Mouse (Mus musculus) heart, embryonic 15.5 days (tissue): Measurements from ENCODE around the gene Kcnj2. TPM values are rescaled to one million over a fixed set of nuclear protein-coding genes. Genes with fewer than 3 reads are reported as not detected.

ENCODE experiments used
- ATAC-seq: fragments of 200-750 bp; cut with Nextera tagmentation; replicated peaks from 2 replicates; pipeline ENCODE4 v1.8.0; 2017; ENCODE audit warnings: low read depth, moderate TSS enrichment; ENCODE audit not compliant: insufficient number of reproducible peaks, insufficient read depth, low FRiP score
- H3K27ac ChIP-seq: fragments of 300-500 bp; sonication (generic); 2 replicates; pipeline ENCODE4 v1.5.1; 2015; ENCODE audit warnings: mild to moderate bottlenecking, inconsistent platforms
- H3K27me3 ChIP-seq: fragments of 300-500 bp; sonication (generic); 2 replicates; pipeline ENCODE4 v1.6.1; 2015; ENCODE audit warnings: inconsistent platforms
- H3K36me3 ChIP-seq: fragments of 300-500 bp; sonication (generic); 2 replicates; pipeline ENCODE4 v1.6.1; 2015; ENCODE audit warnings: mild to moderate bottlenecking, inconsistent platforms
- H3K4me1 ChIP-seq: fragments of 300-500 bp; sonication (generic); replicated peaks from 2 replicates; pipeline ENCODE4 v1.6.1; 2015; ENCODE audit warnings: inconsistent platforms
- H3K4me2 ChIP-seq: fragments of 300-500 bp; sonication (generic); 2 replicates; pipeline ENCODE4 v1.6.1; 2015; ENCODE audit warnings: inconsistent platforms, mild to moderate bottlenecking, moderate library complexity
- H3K4me3 ChIP-seq: fragments of 300-500 bp; sonication (generic); 2 replicates; pipeline ENCODE4 v1.5.1; 2015; ENCODE audit warnings: mild to moderate bottlenecking, inconsistent platforms
- H3K9ac ChIP-seq: fragments of 300-500 bp; sonication (generic); 2 replicates; pipeline ENCODE4 v1.6.1; 2015; ENCODE audit warnings: mild to moderate bottlenecking, inconsistent platforms
- H3K9me3 ChIP-seq: fragments of 300-500 bp; sonication (generic); replicated peaks from 2 replicates; pipeline ENCODE4 v1.6.1; 2016; ENCODE audit warnings: inconsistent platforms
- WGBS: fragments of 180-500 bp; shearing (Covaris S2); methylation state at CpG from one replicate; pipeline ENCODE4 v1.1.7; 2015; ENCODE audit warnings: mixed read lengths; 5-methylcytosine and 5-hydroxymethylcytosine counted together
- polyA plus RNA-seq: library from polyadenylated mRNA; unstranded; fragments of >200 nt; fragmentation: Nextera tagmentation; extraction: Ambion mirVana; gene quantifications from 2 replicates; pipeline ENCODE4 v1.2.1, GENCODE M21; 2015

Gene Kcnj2
- polyA plus RNA-seq, 1 experiment from 2014 or later: 5.7 TPM

DNA sequence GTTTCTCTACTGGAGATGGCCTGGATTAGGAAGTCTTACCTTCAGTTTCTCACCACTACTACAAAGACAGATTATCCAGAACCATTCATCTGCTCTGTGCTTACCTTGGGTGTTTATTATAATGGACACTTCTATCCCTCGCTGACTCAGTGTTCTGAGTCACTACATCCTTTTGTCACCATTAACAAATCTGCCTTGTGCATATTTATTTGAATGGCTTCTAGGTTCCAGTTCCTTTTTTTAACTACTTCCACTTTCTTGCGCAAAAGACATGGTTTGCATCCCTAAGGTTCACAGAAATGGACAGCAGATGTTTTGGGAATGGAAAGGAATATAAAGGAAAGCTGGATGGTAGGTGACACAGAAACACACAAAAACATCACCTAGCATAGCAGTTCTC, 27.0 kb downstream of the Kcnj2 start:
- Histone ChIP-seq H3K9me3 (no peaks in the 10 kb centered on the region), H3K4me3 (no peak overlapping the region), H3K27me3 (no peaks in the 10 kb centered on the region), H3K36me3 (no peaks in the 10 kb centered on the region), H3K27ac (no peak overlapping the region), H3K4me1 (peaks cover 5% of the 10 kb centered on the region; the same call in 1 of the 2 replicates), H3K9ac (no peak overlapping the region), H3K4me2 (no peak overlapping the region)
- ATAC-seq: no peak
- WGBS: 80% methylated on average over 2 of the region's 2 CpGs

DNA sequence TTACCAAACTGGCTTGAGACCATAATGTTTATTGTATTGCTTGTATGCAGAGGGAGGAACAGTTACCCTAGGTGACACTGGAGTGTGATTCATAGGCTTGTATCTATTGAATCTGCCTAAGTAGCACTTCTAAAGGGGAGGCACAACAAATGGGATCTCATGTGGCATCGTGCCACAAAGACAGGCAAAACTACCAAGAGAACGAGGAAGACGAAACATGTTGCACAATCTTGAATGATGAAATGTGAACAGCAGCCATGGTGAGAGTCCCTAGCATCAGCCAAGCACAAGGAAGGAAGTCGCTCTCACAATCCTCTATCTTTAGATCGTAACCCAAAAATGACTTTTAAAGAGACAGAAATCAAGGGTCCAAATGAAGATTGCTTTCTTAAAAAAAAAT, 30.6 kb downstream of the Kcnj2 start:
- H3K9ac ChIP-seq: no peak overlapping the region
- H3K4me1 ChIP-seq: no peaks in the 10 kb centered on the region
- H3K4me3 ChIP-seq: no peak overlapping the region
- no peaks in the 10 kb centered on the region for H3K9me3 ChIP-seq
- 74% methylated on average over 5 of the region's 5 CpGs for WGBS
- H3K36me3 ChIP-seq: no peaks in the 10 kb centered on the region
- no peak overlapping the region for H3K27ac ChIP-seq
- H3K27me3 ChIP-seq: no peaks in the 10 kb centered on the region
- no peak for ATAC-seq
- H3K4me2 ChIP-seq: no peak overlapping the region

DNA sequence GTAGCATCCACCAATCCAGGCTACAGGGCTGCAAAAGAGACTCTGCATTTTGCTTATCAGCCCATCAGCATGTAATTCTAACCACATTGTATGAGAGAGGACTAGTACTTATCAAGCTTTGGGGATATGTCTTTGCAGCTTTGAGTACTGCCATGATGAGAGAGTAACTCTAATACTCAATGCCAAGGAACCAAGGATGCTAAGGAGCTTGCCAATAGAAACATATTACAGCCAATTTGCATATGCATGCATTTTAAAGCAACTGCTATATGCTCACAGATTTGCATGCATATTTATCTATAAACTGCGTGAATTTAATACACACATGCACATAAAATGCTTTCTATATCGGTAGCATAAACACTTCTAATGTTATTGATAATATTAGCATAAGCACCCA, 34.2 kb downstream of the Kcnj2 start:
- no peak overlapping the region for H3K27ac ChIP-seq
- H3K9me3 ChIP-seq: no peaks in the 10 kb centered on the region
- ATAC-seq: no peak
- H3K9ac ChIP-seq: no peak overlapping the region
- H3K4me2 ChIP-seq: no peak overlapping the region
- 88% methylated on average over 2 of the region's 2 CpGs for WGBS
- H3K36me3 ChIP-seq: no peaks in the 10 kb centered on the region
- no peaks in the 10 kb centered on the region for H3K4me1 ChIP-seq
- no peak overlapping the region for H3K4me3 ChIP-seq
- no peaks in the 10 kb centered on the region for H3K27me3 ChIP-seq

DNA sequence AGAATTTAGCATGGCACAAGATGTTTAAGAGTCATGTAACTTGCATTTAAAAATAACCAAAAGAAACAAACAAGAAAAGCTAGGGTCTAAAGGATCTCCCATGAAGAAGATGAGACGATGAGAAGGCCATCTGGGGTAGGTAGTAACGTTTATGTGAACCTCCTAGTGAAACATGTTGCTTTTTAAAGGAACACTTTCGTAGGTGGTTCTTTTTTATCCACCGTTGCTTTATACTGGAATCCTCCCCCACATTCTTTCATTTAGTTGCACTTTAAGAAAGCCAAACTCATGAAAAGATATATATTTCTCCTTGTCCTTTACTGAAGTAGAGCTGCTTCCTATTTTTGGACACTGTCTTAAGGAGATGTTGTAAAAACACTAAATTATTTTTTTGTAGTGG, 34.7 kb downstream of the Kcnj2 start:
- Histone ChIP-seq H3K9ac (no peak overlapping the region), H3K27ac (no peak overlapping the region), H3K4me1 (no peaks in the 10 kb centered on the region), H3K4me3 (no peak overlapping the region), H3K4me2 (no peak overlapping the region), H3K36me3 (no peaks in the 10 kb centered on the region), H3K9me3 (no peaks in the 10 kb centered on the region), H3K27me3 (no peaks in the 10 kb centered on the region)
- no peak for ATAC-seq
- WGBS: 71% methylated on average over 4 of the region's 4 CpGs

DNA sequence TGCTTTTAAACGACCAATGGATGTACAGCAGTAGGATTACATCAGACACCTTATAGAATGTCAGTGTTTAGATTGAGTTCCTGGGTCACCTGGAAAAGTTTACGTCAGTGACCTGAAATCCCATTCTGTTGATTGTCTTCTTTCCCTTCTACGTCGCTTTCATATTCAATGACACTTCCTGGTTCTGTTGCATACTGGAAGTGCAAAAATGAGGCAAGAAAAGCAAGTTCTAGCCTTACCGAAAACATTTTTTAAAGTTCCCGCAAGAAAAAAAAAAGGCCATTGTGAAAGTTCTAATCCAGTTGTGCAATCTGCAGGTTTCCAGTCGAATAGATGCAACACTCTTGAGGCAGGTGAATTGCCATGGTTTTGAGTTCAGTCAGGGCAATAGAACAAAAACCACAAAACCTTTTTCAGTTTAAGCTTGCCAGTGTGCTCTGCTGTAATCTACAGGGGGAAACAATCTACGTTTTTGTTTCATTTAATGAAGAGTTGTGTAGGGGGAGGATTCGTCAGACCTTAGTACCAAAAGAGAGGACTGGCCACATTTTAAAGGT, 35.7 kb downstream of the Kcnj2 start:
- H3K27me3 ChIP-seq: no peaks in the 10 kb centered on the region
- no peak overlapping the region for H3K27ac ChIP-seq
- no peak overlapping the region for H3K4me3 ChIP-seq
- ATAC-seq: no peak
- 81% methylated on average over 9 of the region's 9 CpGs for WGBS
- no peaks in the 10 kb centered on the region for H3K36me3 ChIP-seq
- H3K4me1 ChIP-seq: no peaks in the 10 kb centered on the region
- no peaks in the 10 kb centered on the region for H3K9me3 ChIP-seq
- H3K9ac ChIP-seq: no peak overlapping the region
- no peak overlapping the region for H3K4me2 ChIP-seq

DNA sequence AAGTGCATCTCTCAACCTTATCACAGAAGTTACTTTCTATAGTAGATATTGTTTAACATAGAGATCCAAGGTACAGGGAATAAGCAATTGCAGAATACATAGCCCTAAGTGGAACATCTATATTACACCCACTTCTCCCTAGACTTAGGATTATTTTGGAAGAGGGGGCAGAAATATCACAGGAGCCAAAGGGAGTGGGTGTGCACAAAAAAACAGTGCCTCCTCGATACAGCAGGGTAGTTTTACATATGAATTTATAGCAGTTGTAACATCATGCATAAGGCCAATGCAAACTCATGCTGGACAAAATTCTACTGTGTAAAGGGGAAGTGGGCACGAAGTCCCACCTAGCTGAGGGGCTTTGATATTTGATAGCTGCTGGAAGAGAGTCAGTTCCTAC, 38.5 kb downstream of the Kcnj2 start:
- ATAC-seq: no peak
- no peaks in the 10 kb centered on the region for H3K9me3 ChIP-seq
- no peak overlapping the region for H3K4me3 ChIP-seq
- no peaks in the 10 kb centered on the region for H3K27me3 ChIP-seq
- H3K9ac ChIP-seq: no peak overlapping the region
- no peaks in the 10 kb centered on the region for H3K36me3 ChIP-seq
- 71% methylated on average over 2 of the region's 2 CpGs for WGBS
- no peaks in the 10 kb centered on the region for H3K4me1 ChIP-seq
- no peak overlapping the region for H3K4me2 ChIP-seq
- no peak overlapping the region for H3K27ac ChIP-seq

DNA sequence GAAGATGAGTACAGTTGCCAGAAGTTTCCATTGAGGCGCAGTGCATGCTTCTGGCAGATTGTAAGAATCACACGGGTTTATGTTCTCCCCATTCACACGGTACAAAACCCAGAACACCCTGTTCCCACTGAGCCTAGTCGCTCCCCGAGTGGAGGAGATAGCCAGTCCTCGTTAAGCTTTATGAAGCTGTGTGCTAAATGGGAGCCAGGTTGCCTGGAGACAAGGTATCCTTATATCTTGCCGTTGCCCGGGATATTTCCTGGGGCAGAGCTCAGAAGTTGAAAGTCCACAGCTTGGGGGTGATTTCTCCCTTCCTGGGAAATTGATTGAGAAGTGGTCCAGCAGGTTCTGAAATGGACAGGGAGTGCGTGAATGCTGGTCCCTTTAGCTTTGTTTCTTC, 42.2 kb downstream of the Kcnj2 start:
- Histone ChIP-seq H3K4me3 (no peak overlapping the region), H3K36me3 (no peaks in the 10 kb centered on the region), H3K4me1 (peaks cover 4% of the 10 kb centered on the region), H3K9me3 (no peaks in the 10 kb centered on the region), H3K9ac (no peak overlapping the region), H3K27me3 (no peaks in the 10 kb centered on the region), H3K4me2 (no peak overlapping the region), H3K27ac (no peak overlapping the region)
- WGBS: 70% methylated on average over 9 of the region's 9 CpGs
- ATAC-seq: no peak

DNA sequence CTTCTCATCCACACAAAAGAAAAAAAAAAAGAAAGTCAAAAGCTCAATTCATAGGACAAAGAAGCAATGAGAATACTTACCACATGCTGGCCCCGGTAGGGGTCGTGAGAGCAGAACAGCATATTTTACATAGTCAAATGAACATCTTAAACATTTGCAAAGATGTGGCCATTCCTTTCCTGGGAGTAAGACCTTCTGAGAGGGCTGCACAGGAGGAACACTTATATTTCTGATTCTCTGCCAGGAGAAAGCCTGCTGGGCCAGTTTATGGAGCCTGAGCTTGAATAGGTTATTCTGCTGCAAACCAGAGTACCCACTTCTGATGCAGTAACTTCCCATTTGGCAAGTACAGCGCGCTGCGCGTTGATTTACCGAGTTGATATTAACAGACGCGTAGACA, 55.5 kb downstream of the Kcnj2 start:
- H3K27me3 ChIP-seq: no peaks in the 10 kb centered on the region
- no peak overlapping the region for H3K9ac ChIP-seq
- H3K36me3 ChIP-seq: no peaks in the 10 kb centered on the region
- no peak for ATAC-seq
- H3K9me3 ChIP-seq: no peaks in the 10 kb centered on the region
- H3K27ac ChIP-seq: no peak overlapping the region
- H3K4me1 ChIP-seq: no peaks in the 10 kb centered on the region; the same call in 1 of the 2 replicates
- WGBS: 74% methylated on average over 9 of the region's 9 CpGs
- no peak overlapping the region for H3K4me2 ChIP-seq
- no peak overlapping the region for H3K4me3 ChIP-seq

DNA sequence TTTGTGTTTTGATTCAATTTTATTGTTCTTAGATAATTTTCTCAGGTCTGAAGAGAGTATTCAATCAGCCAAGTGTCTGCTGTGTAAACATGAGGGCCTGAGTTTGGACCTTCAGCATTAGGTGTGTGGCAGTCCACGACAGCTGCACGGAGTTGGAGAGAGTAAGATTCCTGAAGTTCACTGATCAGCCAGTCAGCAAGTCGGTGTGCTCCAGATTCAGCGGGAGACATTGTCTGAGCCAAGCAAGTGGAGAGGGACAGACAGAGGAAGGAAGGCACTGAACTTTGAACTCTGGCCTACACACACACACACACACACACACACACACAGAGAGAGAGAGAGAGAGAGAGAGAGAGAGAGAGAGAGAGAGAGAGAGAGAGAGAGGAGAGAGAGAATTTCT, 57.4 kb downstream of the Kcnj2 start:
- Histone ChIP-seq H3K9me3 (no peaks in the 10 kb centered on the region), H3K4me1 (no peaks in the 10 kb centered on the region; the same call in 1 of the 2 replicates), H3K4me3 (no peak overlapping the region), H3K4me2 (no peak overlapping the region), H3K27me3 (no peaks in the 10 kb centered on the region), H3K27ac (no peak overlapping the region), H3K9ac (no peak overlapping the region), H3K36me3 (no peaks in the 10 kb centered on the region)
- ATAC-seq: no peak
- 25% methylated on average over 4 of the region's 4 CpGs for WGBS

DNA sequence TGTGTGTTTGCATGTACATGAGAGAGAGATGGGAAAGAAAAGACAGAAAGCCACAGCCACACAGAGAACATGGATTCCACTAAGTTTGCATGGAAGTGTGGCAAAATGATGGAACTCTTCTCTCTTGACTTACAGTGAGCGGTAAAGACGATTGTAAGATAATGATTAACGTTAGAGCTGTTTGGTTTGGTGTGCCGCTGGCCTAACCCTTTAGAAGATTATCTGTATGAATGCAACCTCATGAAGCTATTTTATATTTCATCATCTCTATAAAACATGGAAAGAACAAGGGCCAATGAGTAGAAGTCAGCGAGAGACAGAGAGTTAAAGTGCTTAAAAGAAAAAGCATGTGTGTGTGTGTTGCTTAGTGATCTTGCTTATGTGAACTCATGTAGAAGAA, 60.0 kb downstream of the Kcnj2 start:
- Histone ChIP-seq H3K4me1 (no peaks in the 10 kb centered on the region; the same call in 1 of the 2 replicates), H3K9me3 (no peaks in the 10 kb centered on the region), H3K9ac (no peak overlapping the region), H3K4me2 (no peak overlapping the region), H3K27me3 (no peaks in the 10 kb centered on the region), H3K27ac (no peak overlapping the region), H3K4me3 (no peak overlapping the region), H3K36me3 (no peaks in the 10 kb centered on the region)
- WGBS: 87% methylated on average over 5 of the region's 5 CpGs
- ATAC-seq: no peak
